Mouse (Mus musculus): ENCODE results near the gene Eng.

DNA sequence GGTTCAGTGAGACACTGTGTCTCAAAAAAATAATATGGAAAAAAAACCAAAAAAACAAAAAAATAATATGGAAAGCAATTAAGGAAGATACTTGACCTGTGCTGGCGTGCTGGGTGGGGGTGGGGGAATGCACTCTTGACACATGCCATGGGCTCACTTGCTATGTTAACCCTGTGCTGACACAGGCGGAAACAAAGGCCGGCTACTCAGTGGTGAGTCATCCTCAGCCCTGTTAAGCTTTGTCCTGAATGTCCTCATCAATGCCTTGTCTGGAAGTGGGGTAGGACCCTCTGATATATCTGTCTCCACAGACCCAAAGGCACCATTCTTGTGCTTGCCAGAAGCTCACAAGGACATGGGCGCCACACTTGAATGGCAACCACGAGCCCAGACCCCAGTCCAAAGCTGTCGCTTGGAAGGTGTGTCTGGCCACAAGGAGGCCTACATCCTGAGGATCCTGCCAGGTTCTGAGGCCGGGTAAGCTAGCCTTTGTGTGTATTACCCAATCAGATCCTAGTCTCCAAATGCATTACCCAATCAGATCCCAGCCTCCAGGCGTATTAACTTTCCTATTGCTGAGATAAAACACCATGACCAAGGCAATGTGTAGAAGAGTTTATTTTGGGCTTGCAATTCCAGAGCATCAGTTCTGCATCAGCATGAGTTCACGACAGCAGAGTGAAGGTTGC lies 25.7 kb downstream of the Eng start:
- TF ChIP-seq ZC3H11A (IDR thresholded peaks at IDR 0.05; ENCODE audit: low read depth, low read length) = no peak
- no peak for TF ChIP-seq MAZ (IDR thresholded peaks at IDR 0.05; ENCODE audit: low read depth, low read length)
- TF ChIP-seq E2F4 (IDR thresholded peaks at IDR 0.05; ENCODE audit: insufficient replicate concordance, low read depth, low read length) = no peak
- no peak for TF ChIP-seq EP300 (IDR thresholded peaks at IDR 0.05; ENCODE audit: low read length)
- no peak for TF ChIP-seq POLR2A (IDR thresholded peaks at IDR 0.05; ENCODE audit: low read depth, low read length)
- TF ChIP-seq ZMIZ1 (IDR thresholded peaks at IDR 0.05; ENCODE audit: low read depth, low read length) = no peak
- no peak for TF ChIP-seq CTCF (conservative IDR thresholded peaks at IDR 0.05 in 1 of 2, IDR thresholded peaks at IDR 0.05 in 1 of 2; ENCODE audit: low read depth in 2 of 2, low read length in 2 of 2)
- TF ChIP-seq NELFE (IDR thresholded peaks at IDR 0.05; ENCODE audit: low read depth, low read length) = no peak
